Mouse (Mus musculus): ENCODE data around the gene Emilin3.
"Not testable (repeated sequence)": the region's sequence is repeated elsewhere in the genome, so short reads cannot be mapped to it uniquely, and the experiment has no call there.

DNA sequence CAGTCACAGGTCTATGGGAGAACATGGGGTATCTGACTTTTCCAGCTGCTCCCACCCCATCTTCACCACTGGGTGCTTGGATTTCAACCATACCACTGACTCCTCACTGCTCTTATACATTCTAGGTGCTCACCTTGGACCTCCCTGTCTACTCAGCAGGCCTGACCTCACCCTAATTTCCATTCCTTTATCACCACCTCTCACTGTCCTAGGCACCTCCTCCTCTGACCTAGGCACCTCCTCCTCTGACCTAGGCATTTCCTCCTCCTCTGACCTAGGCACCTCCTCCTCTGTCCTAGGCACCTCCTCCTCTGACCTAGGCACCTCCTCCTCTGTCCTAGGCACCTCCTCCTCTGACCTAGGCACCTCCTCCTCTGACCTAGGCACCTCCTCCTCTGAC lies 45.2 kb upstream of the Emilin3 start:
- TF ChIP-seq POLR2A (IDR thresholded peaks at IDR 0.05; ENCODE audit: control insufficient read depth, extremely low read depth, insufficient read depth, low read length, poor library complexity); CTCF (IDR thresholded peaks at IDR 0.05; ENCODE audit: borderline replicate concordance, control insufficient read depth, extremely low read depth, insufficient read depth, low read length, poor library complexity): not testable (repeated sequence)

Data from thymus, adult 2 months (tissue).